Mouse (Mus musculus): ENCODE results near the gene Atp2a1.

DNA sequence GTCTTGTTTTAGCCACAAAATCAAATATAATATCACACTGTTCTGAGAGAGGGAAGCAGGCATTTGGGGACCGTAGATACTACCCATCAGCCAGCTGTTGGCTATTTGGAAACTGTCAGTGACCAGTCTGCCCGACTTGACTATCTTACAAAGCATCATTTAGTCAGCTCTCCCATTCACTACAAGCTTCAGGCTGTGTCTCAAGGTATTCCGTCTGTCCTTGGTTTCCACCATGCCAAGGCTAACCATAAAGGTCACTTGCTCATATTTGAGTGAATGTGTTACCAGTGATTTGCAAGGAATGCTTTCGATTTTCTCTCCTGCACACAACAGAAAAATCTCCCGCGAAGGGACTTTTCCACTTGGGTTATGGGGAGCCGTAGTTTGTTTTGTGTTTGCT, 28.2 kb downstream of the Atp2a1 start:
- TF ChIP-seq POLR2A (IDR thresholded peaks at IDR 0.05; ENCODE audit: borderline replicate concordance, low read depth, low read length) = no peak
- TF ChIP-seq CTCF (IDR thresholded peaks at IDR 0.05; ENCODE audit: low read depth, low read length) = no peak
